In genomic region chr17:78834856-78835835, GRCm38 (mm10) we compare ENCODE assay signal across 8 mouse cellular contexts. TPM values are rescaled to one million over a fixed set of nuclear protein-coding genes. Genes with fewer than 3 reads are reported as not detected.
A peak's percentile ranks its signal among the peaks of the same experiment; 100 is the strongest.
DNase-seq lines count a peak whose midpoint lies in the region; ATAC-seq lines count a peak whose summit lies in the region.

Heatr5b (minus strand) TSS chr17:78835364.
Gpatch11 (plus strand) TSS chr17:78835567.

- H3K4me3 ChIP-seq in hindbrain, embryonic 14.5 days (replicated peaks; ENCODE audit: low read length) = peak within 1 kb of the TSS; percentile 96

- peaks cover 8% of the 10 kb centered on the region; the same call in 1 of the 2 replicates for H3K4me1 ChIP-seq in hindbrain, embryonic 14.5 days (replicated peaks; ENCODE audit: control insufficient read depth, insufficient read depth, low read length)

- H3K4me2 ChIP-seq in hindbrain, embryonic 14.5 days (replicated peaks) = peak within 1 kb of the TSS; percentile 90

- ATAC-seq in hindbrain, embryonic 14.5 days (ENCODE audit: low FRiP score) = peak; percentile 98

- peak within 1 kb of the TSS; percentile 91 for H3K9ac ChIP-seq in hindbrain, embryonic 14.5 days

- no peaks in the 10 kb centered on the region for H3K27me3 ChIP-seq in hindbrain, embryonic 14.5 days (ENCODE audit: control insufficient read depth, insufficient read depth, low read length)

- H3K36me3 ChIP-seq in hindbrain, embryonic 14.5 days (replicated peaks; ENCODE audit: control insufficient read depth, insufficient read depth) = peaks cover 33% of the 10 kb centered on the region

- H3K9me3 ChIP-seq in hindbrain, embryonic 14.5 days (ENCODE audit: control insufficient read depth, low read length) = no peaks in the 10 kb centered on the region

- WGBS in hindbrain, embryonic 14.5 days = under 1% methylated on average over 81 of the region's 81 CpGs

- peak within 1 kb of the TSS; percentile 81 for H3K27ac ChIP-seq in hindbrain, embryonic 14.5 days

- peak; percentile 98 for DNase-seq in R1 (ENCODE audit: low read depth, low spot score)
- peak; percentile 98 to 100 for DNase-seq in cerebellum, postnatal 25 days
- DNase-seq in frontal cortex, postnatal 25 days (ENCODE audit: low spot score in 2 of 2) = peak; percentile 90 to 95
- peak; percentile 99 for DNase-seq in hindbrain, embryonic 14.5 days (ENCODE audit: low spot score)
- peak; percentile 97 for DNase-seq in layer of hippocampus, postnatal 36 days
- DNase-seq in lung, postnatal 36 days = peak; percentile 99
- peak; percentile 99 for DNase-seq in retina, postnatal 1 day
- DNase-seq in urinary bladder, adult 18-20 months (ENCODE audit: low spot score in 2 of 2) = peak; percentile 89 to 96

RNA-seq across cellular contexts. Expression of gene Heatr5b, which starts in this region (rescaled TPM):
- polyA plus RNA-seq in hindbrain, embryonic 14.5 days (2014; fragmentation: Nextera tagmentation; extraction: Ambion mirVana) = 20.1 and 21.4 TPM in 2 replicates
- 10 to 100 TPM; 55.2 to 59.9 TPM for total RNA-seq in layer of hippocampus, postnatal 36 days (2021)

RNA-seq across cellular contexts. Expression of gene Gpatch11, which starts in this region (rescaled TPM):
- polyA plus RNA-seq in hindbrain, embryonic 14.5 days (2014; fragmentation: Nextera tagmentation; extraction: Ambion mirVana) = 48.7 and 55.3 TPM in 2 replicates
- total RNA-seq in layer of hippocampus, postnatal 36 days (2021) = 10 to 100 TPM; 39.9 to 41.8 TPM

Comparison
In these comparisons a context has a peak if more than half of its experiments do, and no peak if none do; other contexts are left out.
1. Peak in every context shown above with its lines: DNase-seq, ATAC-seq, H3K4me3 ChIP-seq and H3K27ac ChIP-seq.